Mouse (Mus musculus) liver, embryonic 15.5 days (tissue): Measurements from ENCODE around the gene Ppp1r9b. TPM values are rescaled to one million over a fixed set of nuclear protein-coding genes. Genes with fewer than 3 reads are reported as not detected.
A peak's percentile ranks its signal among the peaks of the same experiment; 100 is the strongest.

Source experiments
- ATAC-seq: fragments of 200-750 bp; cut with Nextera tagmentation; 2 replicates; pipeline ENCODE4 v1.8.0; 2017; ENCODE audit warnings: moderate number of reproducible peaks, mild to moderate bottlenecking, moderate library complexity; ENCODE audit not compliant: insufficient read depth
- H3K27ac ChIP-seq: fragments of 300-500 bp; sonication (generic); replicated peaks from 2 replicates; pipeline ENCODE4 v1.5.1; 2015; ENCODE audit warnings: mild to moderate bottlenecking, inconsistent platforms
- H3K27me3 ChIP-seq: fragments of 300-500 bp; sonication (generic); 2 replicates; pipeline ENCODE4 v1.6.1; 2015; ENCODE audit warnings: mild to moderate bottlenecking, inconsistent platforms
- H3K36me3 ChIP-seq: fragments of 300-500 bp; sonication (generic); replicated peaks from 2 replicates; pipeline ENCODE4 v1.6.1; 2015; ENCODE audit warnings: moderate library complexity, mild to moderate bottlenecking, inconsistent platforms
- H3K4me1 ChIP-seq: fragments of 300-500 bp; sonication (generic); replicated peaks from 2 replicates; pipeline ENCODE4 v1.6.1; 2015; ENCODE audit warnings: inconsistent platforms
- H3K4me2 ChIP-seq: fragments of 300-500 bp; sonication (generic); 2 replicates; pipeline ENCODE4 v1.6.1; 2015; ENCODE audit warnings: moderate library complexity, mild to moderate bottlenecking, inconsistent platforms
- H3K4me3 ChIP-seq: fragments of 300-500 bp; sonication (generic); replicated peaks from 2 replicates; pipeline ENCODE4 v1.5.1; 2015; ENCODE audit warnings: mild to moderate bottlenecking, inconsistent platforms
- H3K9ac ChIP-seq: fragments of 300-500 bp; sonication (generic); 2 replicates; pipeline ENCODE4 v1.6.1; 2015; ENCODE audit warnings: moderate library complexity, mild to moderate bottlenecking, inconsistent platforms
- H3K9me3 ChIP-seq: fragments of 300-500 bp; sonication (generic); replicated peaks from 2 replicates; pipeline ENCODE4 v1.6.1; 2016; ENCODE audit warnings: inconsistent platforms
- WGBS: fragments of 180-500 bp; shearing (Covaris S2); methylation state at CpG from one replicate; pipeline ENCODE4 v1.1.7; 2015; ENCODE audit warnings: mixed read lengths; ENCODE audit not compliant: insufficient replicate concordance; 5-methylcytosine and 5-hydroxymethylcytosine counted together
- polyA plus RNA-seq: library from polyadenylated mRNA; unstranded; fragments of >200 nt; fragmentation: Nextera tagmentation; extraction: Ambion mirVana; gene quantifications from 2 replicates; pipeline ENCODE4 v1.2.1, GENCODE M21; 2015

The Ppp1r9b gene
- polyA plus RNA-seq, 1 experiment from 2014 or later, result 8.2 TPM

GRCm38 (mm10) chr11:94998041-94998531 lies 7.3 kb downstream of the Ppp1r9b start:
- H3K4me2 ChIP-seq, result peak overlapping the region; percentile 97
- peak overlapping the region; percentile 90 for H3K27ac ChIP-seq
- peaks cover 66% of the 10 kb centered on the region for H3K36me3 ChIP-seq
- H3K9me3 ChIP-seq, result no peaks in the 10 kb centered on the region
- WGBS, result 41% methylated on average over 16 of the region's 16 CpGs
- H3K9ac ChIP-seq, result peak overlapping the region; percentile 61
- H3K4me3 ChIP-seq, result peak overlapping the region; percentile 56
- peaks cover 100% of the 10 kb centered on the region for H3K4me1 ChIP-seq
- peak; percentile 60 for ATAC-seq
- H3K27me3 ChIP-seq, result no peaks in the 10 kb centered on the region

DNA sequence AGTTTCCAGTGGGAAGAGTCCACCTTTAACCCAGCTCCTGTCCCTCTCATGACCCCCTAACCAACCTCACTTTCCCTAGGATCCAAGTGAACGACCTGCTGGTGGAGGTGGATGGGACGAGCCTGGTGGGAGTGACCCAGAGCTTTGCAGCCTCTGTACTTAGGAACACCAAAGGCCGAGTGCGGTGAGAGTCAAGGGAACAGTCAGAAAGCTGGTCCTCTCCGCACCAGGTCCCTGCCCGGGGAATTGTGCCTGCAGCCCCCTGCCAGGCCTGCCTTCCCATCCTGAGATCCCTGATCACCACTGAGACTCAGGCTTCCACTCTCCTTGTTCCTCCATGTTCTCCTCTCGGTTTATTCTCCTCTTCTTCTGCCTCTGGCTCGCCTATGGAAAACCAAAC lies 9.3 kb downstream of the Ppp1r9b start:
- H3K27me3 ChIP-seq, result no peaks in the 10 kb centered on the region
- H3K36me3 ChIP-seq, result peaks cover 86% of the 10 kb centered on the region
- H3K9ac ChIP-seq, result peak overlapping the region; percentile 18; the same call in 1 of the 2 replicates
- ATAC-seq, result no peak
- no peak overlapping the region for H3K4me3 ChIP-seq
- H3K9me3 ChIP-seq, result no peaks in the 10 kb centered on the region
- peak overlapping the region; percentile 68 for H3K27ac ChIP-seq
- WGBS, result 67% methylated on average over 8 of the region's 8 CpGs
- H3K4me2 ChIP-seq, result peak overlapping the region; percentile 97
- peaks cover 95% of the 10 kb centered on the region for H3K4me1 ChIP-seq

DNA sequence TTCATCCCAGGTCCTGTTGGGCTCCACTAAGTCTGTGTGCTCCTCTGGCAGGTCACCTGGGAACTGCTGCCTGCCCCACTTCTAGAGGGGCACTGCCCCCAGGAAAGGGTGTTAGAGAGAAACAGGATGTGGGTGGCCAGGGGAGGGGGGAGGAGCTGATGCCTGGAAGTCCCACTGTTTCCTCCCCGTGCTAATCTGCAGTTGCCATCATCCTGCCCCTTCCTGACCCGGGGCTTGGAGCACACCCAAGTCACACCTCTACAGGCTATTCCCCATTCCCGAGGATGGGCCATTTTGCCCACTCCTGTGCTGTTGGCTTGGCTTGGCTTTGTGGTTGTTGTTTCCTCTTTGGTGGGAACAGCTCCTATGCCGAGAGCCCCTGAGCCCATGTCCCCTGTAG lies 9.7 kb downstream of the Ppp1r9b start:
- H3K4me2 ChIP-seq, result peak overlapping the region; percentile 97
- no peak for ATAC-seq
- peaks cover 90% of the 10 kb centered on the region for H3K36me3 ChIP-seq
- H3K4me3 ChIP-seq, result no peak overlapping the region
- H3K27me3 ChIP-seq, result no peaks in the 10 kb centered on the region
- no peaks in the 10 kb centered on the region for H3K9me3 ChIP-seq
- peak overlapping the region; percentile 68 for H3K27ac ChIP-seq
- 14% methylated on average over 4 of the region's 4 CpGs for WGBS
- H3K4me1 ChIP-seq, result peaks cover 95% of the 10 kb centered on the region
- peak overlapping the region; percentile 18; the same call in 1 of the 2 replicates for H3K9ac ChIP-seq

GRCm38 (mm10) chr11:95001058-95001457 lies 10.2 kb downstream of the Ppp1r9b start:
- Histone ChIP-seq H3K36me3 (peaks cover 95% of the 10 kb centered on the region), H3K4me1 (peaks cover 95% of the 10 kb centered on the region), H3K4me3 (no peak overlapping the region), H3K9ac (peak overlapping the region; percentile 18; the same call in 1 of the 2 replicates), H3K4me2 (peak overlapping the region; percentile 97), H3K27me3 (no peaks in the 10 kb centered on the region), H3K27ac (peak overlapping the region; percentile 68), H3K9me3 (no peaks in the 10 kb centered on the region)
- ATAC-seq, result peak; percentile 20; the same call in 1 of the 2 replicates
- WGBS, result 3% methylated on average over 8 of the region's 8 CpGs

DNA sequence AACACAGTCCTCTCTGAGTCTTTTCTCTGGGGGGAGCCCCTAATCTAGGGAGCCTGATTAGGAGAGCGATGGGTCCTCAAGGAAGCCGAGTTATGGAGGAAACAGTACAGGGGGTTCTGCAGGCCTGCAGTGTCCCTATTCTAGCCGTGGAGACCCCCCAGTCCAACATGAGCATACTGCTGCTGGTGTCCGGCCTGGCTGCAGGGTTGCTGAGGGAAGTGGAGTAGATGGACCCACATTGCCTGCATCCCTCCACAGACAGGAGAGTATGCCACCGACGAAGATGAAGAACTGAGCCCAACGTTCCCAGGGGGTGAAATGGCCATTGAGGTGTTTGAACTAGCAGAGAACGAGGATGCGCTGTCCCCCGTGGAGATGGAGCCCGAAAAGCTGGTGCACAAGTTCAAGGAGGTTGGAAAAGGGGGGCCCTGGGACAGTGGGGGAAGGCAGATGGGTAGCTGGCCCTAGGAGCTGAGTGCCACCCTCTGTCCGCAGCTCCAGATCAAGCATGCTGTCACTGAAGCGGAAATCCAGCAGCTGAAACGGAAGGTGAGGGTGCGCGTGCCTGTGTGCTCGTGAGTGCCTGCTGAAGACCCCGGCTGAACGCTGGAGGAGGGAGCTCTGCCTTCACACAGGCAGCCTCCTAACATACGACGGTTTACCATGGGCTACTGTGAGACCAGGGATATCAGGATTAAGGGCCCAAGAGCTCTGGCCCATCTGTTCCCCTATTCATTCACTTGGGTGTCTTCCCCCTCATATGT lies 10.9 kb downstream of the Ppp1r9b start:
- peak overlapping the region; percentile 30 for H3K27ac ChIP-seq
- H3K36me3 ChIP-seq, result peaks cover 88% of the 10 kb centered on the region

DNA sequence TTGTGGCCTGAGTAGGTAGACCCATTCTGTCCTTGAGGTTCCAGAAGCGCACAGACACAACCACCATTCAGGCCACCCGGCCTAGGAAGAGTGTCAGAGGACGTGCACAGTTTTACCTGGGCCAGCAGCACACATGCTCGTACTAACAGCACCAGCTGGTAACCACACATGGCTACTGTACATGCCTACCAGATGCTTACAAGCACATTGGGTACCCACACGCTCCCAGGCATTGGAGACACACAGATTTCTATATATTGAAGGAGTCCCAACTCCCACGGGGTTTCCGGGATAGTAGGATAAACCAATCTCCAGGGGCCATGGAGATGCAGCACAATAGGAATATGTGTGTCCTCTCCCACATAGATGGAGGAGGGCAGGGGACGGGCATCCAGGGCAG lies 11.9 kb downstream of the Ppp1r9b start:
- peaks cover 95% of the 10 kb centered on the region for H3K4me1 ChIP-seq
- peaks cover 80% of the 10 kb centered on the region for H3K36me3 ChIP-seq
- no peaks in the 10 kb centered on the region for H3K9me3 ChIP-seq
- 88% methylated on average over 8 of the region's 8 CpGs for WGBS
- no peak overlapping the region for H3K27ac ChIP-seq
- no peak overlapping the region for H3K4me2 ChIP-seq
- no peak for ATAC-seq
- no peak overlapping the region for H3K9ac ChIP-seq
- H3K4me3 ChIP-seq, result no peak overlapping the region
- no peaks in the 10 kb centered on the region for H3K27me3 ChIP-seq

More for the DNA sequence above, 10.9 kb downstream of the Ppp1r9b start:
- Histone ChIP-seq H3K9ac (no peak overlapping the region), H3K27me3 (no peaks in the 10 kb centered on the region), H3K4me3 (no peak overlapping the region), H3K4me2 (no peak overlapping the region), H3K4me1 (peaks cover 95% of the 10 kb centered on the region), H3K9me3 (no peaks in the 10 kb centered on the region)
- no peak for ATAC-seq
- 85% methylated on average over 21 of the region's 21 CpGs for WGBS

GRCm38 (mm10) chr11:95004136-95004936 lies 13.5 kb downstream of the Ppp1r9b start:
- Histone ChIP-seq H3K36me3 (peaks cover 64% of the 10 kb centered on the region), H3K9me3 (no peaks in the 10 kb centered on the region), H3K4me2 (no peak overlapping the region), H3K27me3 (no peaks in the 10 kb centered on the region), H3K27ac (peak overlapping the region; percentile 62), H3K4me3 (no peak overlapping the region), H3K9ac (no peak overlapping the region; the same call in 1 of the 2 replicates), H3K4me1 (peaks cover 95% of the 10 kb centered on the region)
- 83% methylated on average over 12 of the region's 12 CpGs for WGBS
- ATAC-seq, result no peak

GRCm38 (mm10) chr11:95004937-95005198 lies 14.0 kb downstream of the Ppp1r9b start:
- peaks cover 58% of the 10 kb centered on the region for H3K36me3 ChIP-seq
- ATAC-seq, result no peak
- 80% methylated on average over 6 of the region's 6 CpGs for WGBS

DNA sequence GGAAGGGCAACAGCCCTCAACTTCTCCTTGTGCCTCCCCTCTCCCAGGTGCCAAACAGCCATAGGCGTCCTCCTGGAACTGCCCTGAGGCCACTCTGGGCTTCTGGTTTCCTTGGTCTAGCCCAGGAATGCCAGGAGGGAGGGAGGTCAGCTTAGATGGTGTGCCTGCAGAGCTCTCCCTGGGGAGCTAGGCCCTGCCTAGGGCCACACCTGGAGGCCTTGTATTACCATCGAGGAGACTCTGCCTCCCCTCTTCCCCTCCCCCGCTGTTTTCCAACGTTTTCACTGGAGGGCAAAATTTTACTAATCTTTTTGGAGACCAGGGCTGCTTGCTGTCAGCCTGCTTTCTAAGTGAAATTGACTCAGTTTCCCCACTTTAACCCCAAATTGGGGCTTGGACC lies 15.2 kb downstream of the Ppp1r9b start:
- Histone ChIP-seq H3K27me3 (peaks cover 8% of the 10 kb centered on the region), H3K36me3 (peaks cover 47% of the 10 kb centered on the region), H3K9me3 (no peaks in the 10 kb centered on the region), H3K4me2 (peak overlapping the region; percentile 88), H3K4me1 (peaks cover 80% of the 10 kb centered on the region), H3K27ac (peak overlapping the region; percentile 100), H3K4me3 (peak overlapping the region; percentile 60), H3K9ac (0 out of 2 replicates have a peak overlapping the region, but pooled peaks have one; percentile 21)
- ATAC-seq, result no peak
- 44% methylated on average over 4 of the region's 4 CpGs for WGBS

More at GRCm38 (mm10) chr11:95004937-95005198, 14.0 kb downstream of the Ppp1r9b start:
- Histone ChIP-seq H3K4me2 (no peak overlapping the region), H3K9me3 (no peaks in the 10 kb centered on the region), H3K9ac (no peak overlapping the region), H3K27me3 (0 out of 2 replicates have a peak, but pooled peaks cover under 1% of the 10 kb centered on the region), H3K27ac (0 out of 2 replicates have a peak overlapping the region, but pooled peaks have one; percentile 7), H3K4me3 (no peak overlapping the region), H3K4me1 (peaks cover 92% of the 10 kb centered on the region)

GRCm38 (mm10) chr11:95006525-95007219 lies 15.8 kb downstream of the Ppp1r9b start:
- H3K36me3 ChIP-seq, result peaks cover 42% of the 10 kb centered on the region
- peak; percentile 42 for ATAC-seq
- peak overlapping the region; percentile 60 for H3K4me3 ChIP-seq
- H3K27ac ChIP-seq, result peak overlapping the region; percentile 100
- WGBS, result 1% methylated on average over 27 of the region's 27 CpGs
- peak overlapping the region; percentile 51 for H3K9ac ChIP-seq
- peak overlapping the region; percentile 88 for H3K4me2 ChIP-seq
- H3K27me3 ChIP-seq, result peaks cover 12% of the 10 kb centered on the region
- H3K9me3 ChIP-seq, result no peaks in the 10 kb centered on the region
- H3K4me1 ChIP-seq, result peaks cover 77% of the 10 kb centered on the region
